Mouse (Mus musculus): Measurements from ENCODE around the gene Daw1. TPM values are rescaled to one million over a fixed set of nuclear protein-coding genes. Genes with fewer than 3 reads are reported as not detected.

Gene Daw1
- polyA plus RNA-seq (2011; ENCODE audit: insufficient read depth, insufficient read length, low read depth, missing spikeins): not detected in 2 replicates

- Histone ChIP-seq H3K4me1 (ENCODE audit: control insufficient read depth, insufficient read depth, low read length) (no peaks in the 10 kb centered on the region), H3K27ac (ENCODE audit: insufficient read depth, low read length) (no peak within 1 kb of the TSS), H3K9ac (ENCODE audit: low read depth, poor library complexity, severe bottlenecking) (no peak within 1 kb of the TSS), H3K36me3 (ENCODE audit: control insufficient read depth, insufficient read depth, low read length, poor library complexity, severe bottlenecking) (no peaks in the 10 kb centered on the region), H3K9me3 (replicated peaks; ENCODE audit: control insufficient read depth, insufficient read depth, low read length, poor library complexity, severe bottlenecking) (no peaks in the 10 kb centered on the region), H3K4me3 (ENCODE audit: low read depth, low read length) (peak within 1 kb of the TSS; percentile 42), H3K27me3 (ENCODE audit: control insufficient read depth, insufficient read depth, low read length, poor library complexity, severe bottlenecking) (no peaks in the 10 kb centered on the region)
- TF ChIP-seq POLR2A (IDR thresholded peaks at IDR 0.05; ENCODE audit: insufficient read depth, low read length) (no peak), EP300 (IDR thresholded peaks at IDR 0.05; ENCODE audit: insufficient read depth, low read depth, low read length) (no peak), CTCF (IDR thresholded peaks at IDR 0.05; ENCODE audit: low read depth, low read length) (no peak)
Observed at GRCm38 (mm10) chr1:83159603-83160002, at the start of gene Daw1. TSS of gene Daw1 (plus strand) at chr1:83159752.

- Histone ChIP-seq H3K36me3 (ENCODE audit: control insufficient read depth, insufficient read depth, low read length, poor library complexity, severe bottlenecking) (no peaks in the 10 kb centered on the region), H3K27ac (ENCODE audit: insufficient read depth, low read length) (no peak overlapping the region), H3K4me1 (ENCODE audit: control insufficient read depth, insufficient read depth, low read length) (no peaks in the 10 kb centered on the region), H3K9ac (ENCODE audit: low read depth, poor library complexity, severe bottlenecking) (no peak overlapping the region), H3K27me3 (ENCODE audit: control insufficient read depth, insufficient read depth, low read length, poor library complexity, severe bottlenecking) (no peaks in the 10 kb centered on the region), H3K4me3 (ENCODE audit: low read depth, low read length) (no peak overlapping the region), H3K9me3 (replicated peaks; ENCODE audit: control insufficient read depth, insufficient read depth, low read length, poor library complexity, severe bottlenecking) (no peaks in the 10 kb centered on the region)
- TF ChIP-seq EP300 (IDR thresholded peaks at IDR 0.05; ENCODE audit: insufficient read depth, low read depth, low read length) (no peak), CTCF (IDR thresholded peaks at IDR 0.05; ENCODE audit: low read depth, low read length) (no peak), POLR2A (IDR thresholded peaks at IDR 0.05; ENCODE audit: insufficient read depth, low read length) (no peak)
Observed at GRCm38 (mm10) chr1:83110992-83111391, 48.6 kb upstream of the Daw1 start.

GRCm38 (mm10) chr1:83111726-83112125 is 47.8 kb upstream of the Daw1 start:
- no peak overlapping the region for H3K4me3 ChIP-seq (ENCODE audit: low read depth, low read length)
- H3K9ac ChIP-seq (ENCODE audit: low read depth, poor library complexity, severe bottlenecking): no peak overlapping the region
- H3K27ac ChIP-seq (ENCODE audit: insufficient read depth, low read length): no peak overlapping the region
- no peaks in the 10 kb centered on the region for H3K4me1 ChIP-seq (ENCODE audit: control insufficient read depth, insufficient read depth, low read length)
- no peaks in the 10 kb centered on the region for H3K27me3 ChIP-seq (ENCODE audit: control insufficient read depth, insufficient read depth, low read length, poor library complexity, severe bottlenecking)
- no peak for TF ChIP-seq POLR2A (IDR thresholded peaks at IDR 0.05; ENCODE audit: insufficient read depth, low read length)
- TF ChIP-seq EP300 (IDR thresholded peaks at IDR 0.05; ENCODE audit: insufficient read depth, low read depth, low read length): no peak
- TF ChIP-seq CTCF (IDR thresholded peaks at IDR 0.05; ENCODE audit: low read depth, low read length): no peak
- H3K9me3 ChIP-seq (replicated peaks; ENCODE audit: control insufficient read depth, insufficient read depth, low read length, poor library complexity, severe bottlenecking): no peaks in the 10 kb centered on the region
- H3K36me3 ChIP-seq (ENCODE audit: control insufficient read depth, insufficient read depth, low read length, poor library complexity, severe bottlenecking): no peaks in the 10 kb centered on the region

GRCm38 (mm10) chr1:83116447-83117137 is 43.0 kb upstream of the Daw1 start, which contains the start of gene Ccl20:
TSS of gene Ccl20 (plus strand) at chr1:83116766.
- Histone ChIP-seq H3K4me1 (ENCODE audit: control insufficient read depth, insufficient read depth, low read length) (no peaks in the 10 kb centered on the region), H3K27me3 (ENCODE audit: control insufficient read depth, insufficient read depth, low read length, poor library complexity, severe bottlenecking) (no peaks in the 10 kb centered on the region), H3K36me3 (ENCODE audit: control insufficient read depth, insufficient read depth, low read length, poor library complexity, severe bottlenecking) (no peaks in the 10 kb centered on the region), H3K4me3 (ENCODE audit: low read depth, low read length) (no peak within 1 kb of the TSS), H3K9me3 (replicated peaks; ENCODE audit: control insufficient read depth, insufficient read depth, low read length, poor library complexity, severe bottlenecking) (no peaks in the 10 kb centered on the region), H3K27ac (ENCODE audit: insufficient read depth, low read length) (no peak within 1 kb of the TSS), H3K9ac (ENCODE audit: low read depth, poor library complexity, severe bottlenecking) (no peak within 1 kb of the TSS)
- TF ChIP-seq CTCF (IDR thresholded peaks at IDR 0.05; ENCODE audit: low read depth, low read length): no peak
- no peak for TF ChIP-seq EP300 (IDR thresholded peaks at IDR 0.05; ENCODE audit: insufficient read depth, low read depth, low read length)
- no peak for TF ChIP-seq POLR2A (IDR thresholded peaks at IDR 0.05; ENCODE audit: insufficient read depth, low read length)

- H3K36me3 ChIP-seq (ENCODE audit: control insufficient read depth, insufficient read depth, low read length, poor library complexity, severe bottlenecking): no peaks in the 10 kb centered on the region
- no peak overlapping the region for H3K4me3 ChIP-seq (ENCODE audit: low read depth, low read length)
- H3K27ac ChIP-seq (ENCODE audit: insufficient read depth, low read length): no peak overlapping the region
- no peak overlapping the region for H3K9ac ChIP-seq (ENCODE audit: low read depth, poor library complexity, severe bottlenecking)
- no peaks in the 10 kb centered on the region for H3K9me3 ChIP-seq (replicated peaks; ENCODE audit: control insufficient read depth, insufficient read depth, low read length, poor library complexity, severe bottlenecking)
- no peaks in the 10 kb centered on the region for H3K27me3 ChIP-seq (ENCODE audit: control insufficient read depth, insufficient read depth, low read length, poor library complexity, severe bottlenecking)
- TF ChIP-seq CTCF (IDR thresholded peaks at IDR 0.05; ENCODE audit: low read depth, low read length): no peak
- no peak for TF ChIP-seq EP300 (IDR thresholded peaks at IDR 0.05; ENCODE audit: insufficient read depth, low read depth, low read length)
- TF ChIP-seq POLR2A (IDR thresholded peaks at IDR 0.05; ENCODE audit: insufficient read depth, low read length): no peak
- H3K4me1 ChIP-seq (ENCODE audit: control insufficient read depth, insufficient read depth, low read length): no peaks in the 10 kb centered on the region
Observed at GRCm38 (mm10) chr1:83117217-83117616, 42.3 kb upstream of the Daw1 start.

GRCm38 (mm10) chr1:83117661-83118060 is 41.9 kb upstream of the Daw1 start:
- H3K9me3 ChIP-seq (replicated peaks; ENCODE audit: control insufficient read depth, insufficient read depth, low read length, poor library complexity, severe bottlenecking): no peaks in the 10 kb centered on the region
- H3K27ac ChIP-seq (ENCODE audit: insufficient read depth, low read length): no peak overlapping the region
- TF ChIP-seq CTCF (IDR thresholded peaks at IDR 0.05; ENCODE audit: low read depth, low read length): no peak
- TF ChIP-seq EP300 (IDR thresholded peaks at IDR 0.05; ENCODE audit: insufficient read depth, low read depth, low read length): no peak
- TF ChIP-seq POLR2A (IDR thresholded peaks at IDR 0.05; ENCODE audit: insufficient read depth, low read length): no peak
- H3K36me3 ChIP-seq (ENCODE audit: control insufficient read depth, insufficient read depth, low read length, poor library complexity, severe bottlenecking): no peaks in the 10 kb centered on the region
- H3K4me3 ChIP-seq (ENCODE audit: low read depth, low read length): no peak overlapping the region
- H3K4me1 ChIP-seq (ENCODE audit: control insufficient read depth, insufficient read depth, low read length): no peaks in the 10 kb centered on the region
- H3K27me3 ChIP-seq (ENCODE audit: control insufficient read depth, insufficient read depth, low read length, poor library complexity, severe bottlenecking): no peaks in the 10 kb centered on the region
- H3K9ac ChIP-seq (ENCODE audit: low read depth, poor library complexity, severe bottlenecking): no peak overlapping the region

Data from ES-Bruce4 (cell line).